Mouse (Mus musculus) lung, postnatal 0 days (tissue): ENCODE results near the gene Nploc4.

Experiments
- CTCF ChIP-seq: IDR thresholded peaks from 2 replicates; pipeline ENCODE4 v1.5.1; 2016; ENCODE audit warnings: antibody characterized with exemption, mild to moderate bottlenecking
- EP300 ChIP-seq: IDR thresholded peaks from 2 replicates; pipeline ENCODE4 v1.6.1; 2016; ENCODE audit warnings: antibody characterized with exemption, mild to moderate bottlenecking, control low read depth

DNA sequence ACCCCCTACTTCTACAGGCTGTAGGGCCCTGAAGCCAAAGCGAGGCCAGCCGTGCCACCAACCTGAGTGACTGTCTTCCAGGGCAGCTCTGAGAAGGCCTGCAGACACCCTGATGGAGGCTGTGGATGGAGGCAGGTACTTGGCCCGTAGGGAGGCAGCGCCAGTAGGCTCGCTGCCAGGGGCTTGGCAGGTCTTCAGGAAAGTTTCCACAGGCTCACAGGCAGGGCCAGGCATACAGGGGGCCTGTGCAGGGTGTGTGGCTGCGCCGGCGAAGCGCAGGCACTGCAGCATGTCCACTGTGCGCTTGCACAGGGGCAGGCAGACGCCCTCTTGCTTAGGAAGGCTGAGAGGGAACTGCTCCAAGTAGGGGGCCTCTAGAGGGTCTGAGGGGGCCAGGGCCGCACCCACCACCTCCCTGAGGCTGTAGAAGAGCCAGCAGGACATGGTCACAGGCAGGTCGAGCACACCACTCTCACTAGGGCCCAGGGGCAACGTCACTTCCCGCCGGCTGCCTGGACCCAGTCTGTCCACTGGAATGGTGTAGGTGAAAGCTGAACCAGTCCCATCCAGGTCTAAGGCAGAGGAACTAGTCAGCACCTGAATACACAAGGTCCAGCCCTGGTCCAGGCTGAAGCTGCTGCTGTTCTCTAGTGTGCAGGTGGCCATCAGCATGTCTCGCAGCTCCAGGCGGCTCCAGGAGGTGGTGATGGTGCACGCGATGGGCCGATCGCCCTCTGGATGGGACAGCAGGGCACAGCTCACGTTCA, 63.5 kb downstream of the Nploc4 start:
- TF ChIP-seq EP300 (no peak), CTCF (no peak)
